Mouse (Mus musculus): ENCODE measurements around the gene Klhl40. TPM values are rescaled to one million over a fixed set of nuclear protein-coding genes. Genes with fewer than 3 reads are reported as not detected.

The Klhl40 gene
- total and polyA plus RNA-seq, 2 experiments = 0.18 TPM; not detected in 1

GRCm38 (mm10) chr9:121761091-121761665, 16.2 kb upstream of the Klhl40 start:
- no peak for DNase-seq (ENCODE audit: extremely low read depth, low read depth, low spot score)
- Histone ChIP-seq H3K27me3 (ENCODE audit: control insufficient read depth, insufficient read depth, low read length) (no peaks in the 10 kb centered on the region), H3K79me2 (ENCODE audit: control insufficient read depth, insufficient read depth, low read length) (no peaks in the 10 kb centered on the region), H3K36me3 (ENCODE audit: control insufficient read depth, insufficient read depth, low read length) (peaks cover 6% of the 10 kb centered on the region; the same call in 1 of the 2 replicates), H3K4me1 (ENCODE audit: control insufficient read depth, insufficient read depth, low read length) (peaks cover 12% of the 10 kb centered on the region), H3K4me3 (ENCODE audit: insufficient read depth, low read depth, low read length) (no peak overlapping the region), H3K27ac (replicated peaks; ENCODE audit: insufficient read depth, low read depth, low read length) (no peak overlapping the region), H3K9ac (ENCODE audit: low read depth, low read length) (no peak overlapping the region)
- TF ChIP-seq POLR2A (IDR thresholded peaks at IDR 0.05; ENCODE audit: extremely low read depth, insufficient read depth, low read length) (no peak), CTCF (IDR thresholded peaks at IDR 0.05; ENCODE audit: low read depth, low read length) (no peak)
- WGBS = 79% methylated on average over 10 of the region's 10 CpGs

DNA sequence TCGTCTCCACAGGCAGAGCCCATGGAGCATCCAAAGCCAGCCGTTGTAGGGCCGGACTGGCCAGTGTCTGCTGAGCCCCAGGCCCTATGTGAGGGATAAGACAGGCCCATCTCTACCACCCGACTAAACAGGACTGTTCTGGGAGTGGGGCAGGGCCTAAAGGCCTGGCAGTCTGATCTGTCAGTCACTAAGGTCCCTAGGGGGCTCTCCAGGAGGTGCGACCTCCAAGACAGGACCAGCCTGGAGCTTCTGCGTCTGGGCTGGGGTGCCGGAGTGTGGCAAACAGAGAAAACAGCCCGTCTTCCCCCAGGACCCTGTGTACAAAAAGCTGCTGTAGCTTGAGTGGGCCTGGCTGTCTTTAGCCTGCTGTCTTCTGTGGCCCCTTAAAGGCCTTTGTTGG, 15.6 kb upstream of the Klhl40 start:
- H3K27me3 ChIP-seq (ENCODE audit: control insufficient read depth, insufficient read depth, low read length) = no peaks in the 10 kb centered on the region
- TF ChIP-seq POLR2A (IDR thresholded peaks at IDR 0.05; ENCODE audit: extremely low read depth, insufficient read depth, low read length) (no peak), CTCF (IDR thresholded peaks at IDR 0.05; ENCODE audit: low read depth, low read length) (no peak)
- no peak overlapping the region for H3K9ac ChIP-seq (ENCODE audit: low read depth, low read length)
- no peak overlapping the region for H3K4me3 ChIP-seq (ENCODE audit: insufficient read depth, low read depth, low read length)
- no peaks in the 10 kb centered on the region for H3K79me2 ChIP-seq (ENCODE audit: control insufficient read depth, insufficient read depth, low read length)
- no peak for DNase-seq (ENCODE audit: extremely low read depth, low read depth, low spot score)
- WGBS = 87% methylated on average over 8 of the region's 8 CpGs
- no peak overlapping the region for H3K27ac ChIP-seq (replicated peaks; ENCODE audit: insufficient read depth, low read depth, low read length)
- H3K36me3 ChIP-seq (ENCODE audit: control insufficient read depth, insufficient read depth, low read length) = peaks cover 3% of the 10 kb centered on the region; the same call in 1 of the 2 replicates
- H3K4me1 ChIP-seq (ENCODE audit: control insufficient read depth, insufficient read depth, low read length) = peaks cover 12% of the 10 kb centered on the region

- H3K4me3 ChIP-seq (ENCODE audit: insufficient read depth, low read depth, low read length) = no peak overlapping the region
- TF ChIP-seq CTCF (IDR thresholded peaks at IDR 0.05; ENCODE audit: low read depth, low read length) = no peak
- TF ChIP-seq POLR2A (IDR thresholded peaks at IDR 0.05; ENCODE audit: extremely low read depth, insufficient read depth, low read length) = no peak
These were observed 15.2 kb upstream of the Klhl40 start for GRCm38 (mm10) chr9:121762248-121762647.

GRCm38 (mm10) chr9:121762761-121763160, 14.6 kb upstream of the Klhl40 start:
- Histone ChIP-seq H3K27ac (replicated peaks; ENCODE audit: insufficient read depth, low read depth, low read length) (no peak overlapping the region), H3K79me2 (ENCODE audit: control insufficient read depth, insufficient read depth, low read length) (no peaks in the 10 kb centered on the region), H3K4me3 (ENCODE audit: insufficient read depth, low read depth, low read length) (no peak overlapping the region), H3K9ac (ENCODE audit: low read depth, low read length) (no peak overlapping the region), H3K27me3 (ENCODE audit: control insufficient read depth, insufficient read depth, low read length) (no peaks in the 10 kb centered on the region), H3K4me1 (ENCODE audit: control insufficient read depth, insufficient read depth, low read length) (peaks cover 12% of the 10 kb centered on the region), H3K36me3 (ENCODE audit: control insufficient read depth, insufficient read depth, low read length) (no peaks in the 10 kb centered on the region)
- TF ChIP-seq POLR2A (IDR thresholded peaks at IDR 0.05; ENCODE audit: extremely low read depth, insufficient read depth, low read length) (no peak), CTCF (IDR thresholded peaks at IDR 0.05; ENCODE audit: low read depth, low read length) (no peak)
- no peak for DNase-seq (ENCODE audit: extremely low read depth, low read depth, low spot score)
- 93% methylated on average over 25 of the region's 25 CpGs for WGBS

More at GRCm38 (mm10) chr9:121762248-121762647, 15.2 kb upstream of the Klhl40 start:
- H3K27ac ChIP-seq (replicated peaks; ENCODE audit: insufficient read depth, low read depth, low read length) = no peak overlapping the region
- WGBS = 96% methylated on average over 10 of the region's 10 CpGs
- H3K27me3 ChIP-seq (ENCODE audit: control insufficient read depth, insufficient read depth, low read length) = no peaks in the 10 kb centered on the region
- no peak overlapping the region for H3K9ac ChIP-seq (ENCODE audit: low read depth, low read length)
- no peak for DNase-seq (ENCODE audit: extremely low read depth, low read depth, low spot score)
- no peaks in the 10 kb centered on the region for H3K79me2 ChIP-seq (ENCODE audit: control insufficient read depth, insufficient read depth, low read length)
- H3K36me3 ChIP-seq (ENCODE audit: control insufficient read depth, insufficient read depth, low read length) = no peaks in the 10 kb centered on the region
- H3K4me1 ChIP-seq (ENCODE audit: control insufficient read depth, insufficient read depth, low read length) = peaks cover 12% of the 10 kb centered on the region

- Histone ChIP-seq H3K27ac (replicated peaks; ENCODE audit: insufficient read depth, low read depth, low read length) (no peak overlapping the region), H3K79me2 (ENCODE audit: control insufficient read depth, insufficient read depth, low read length) (no peaks in the 10 kb centered on the region), H3K27me3 (ENCODE audit: control insufficient read depth, insufficient read depth, low read length) (no peaks in the 10 kb centered on the region), H3K4me1 (ENCODE audit: control insufficient read depth, insufficient read depth, low read length) (peaks cover 4% of the 10 kb centered on the region; the same call in 1 of the 2 replicates), H3K36me3 (ENCODE audit: control insufficient read depth, insufficient read depth, low read length) (no peaks in the 10 kb centered on the region), H3K9ac (ENCODE audit: low read depth, low read length) (no peak overlapping the region), H3K4me3 (ENCODE audit: insufficient read depth, low read depth, low read length) (no peak overlapping the region)
- no peak for DNase-seq (ENCODE audit: extremely low read depth, low read depth, low spot score)
- 89% methylated on average over 19 of the region's 19 CpGs for WGBS
- no peak for TF ChIP-seq CTCF (IDR thresholded peaks at IDR 0.05; ENCODE audit: low read depth, low read length)
- TF ChIP-seq POLR2A (IDR thresholded peaks at IDR 0.05; ENCODE audit: extremely low read depth, insufficient read depth, low read length) = no peak
These were observed 13.7 kb upstream of the Klhl40 start for GRCm38 (mm10) chr9:121763716-121764115.

DNA sequence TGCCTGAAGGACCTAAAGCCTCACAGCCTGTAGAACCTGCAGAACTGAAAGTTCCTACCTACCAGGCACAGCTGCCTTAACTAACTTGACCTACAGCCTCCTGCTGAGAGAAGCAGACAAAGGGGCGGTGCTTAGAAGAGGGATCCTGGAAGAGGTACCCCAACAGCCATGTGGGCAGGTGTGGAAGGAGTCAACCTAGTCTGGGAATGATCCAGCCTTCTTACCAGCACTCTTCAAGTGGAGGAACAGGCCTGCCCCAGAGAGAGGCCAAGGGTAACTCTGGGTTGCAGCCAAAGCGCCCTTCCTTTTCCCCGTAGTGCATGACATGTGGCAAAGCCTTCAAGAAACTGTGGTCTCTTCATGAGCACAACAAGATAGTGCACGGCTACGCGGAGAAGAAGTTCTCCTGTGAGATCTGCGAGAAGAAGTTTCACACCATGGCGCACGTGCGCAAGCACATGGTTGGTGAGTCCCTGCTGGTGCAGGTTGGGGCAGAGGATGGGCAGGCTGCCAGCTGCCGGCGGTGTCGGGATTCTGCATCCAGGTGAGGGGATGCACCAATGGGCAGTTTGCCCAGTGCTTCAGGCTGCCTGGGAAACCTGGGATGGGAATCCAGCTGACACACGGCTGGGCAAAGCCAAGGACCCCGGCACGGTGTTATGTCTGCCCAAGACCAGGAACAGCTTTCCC, 12.1 kb upstream of the Klhl40 start:
- Histone ChIP-seq H3K27me3 (ENCODE audit: control insufficient read depth, insufficient read depth, low read length) (no peaks in the 10 kb centered on the region), H3K79me2 (ENCODE audit: control insufficient read depth, insufficient read depth, low read length) (no peaks in the 10 kb centered on the region), H3K36me3 (ENCODE audit: control insufficient read depth, insufficient read depth, low read length) (no peaks in the 10 kb centered on the region), H3K4me1 (ENCODE audit: control insufficient read depth, insufficient read depth, low read length) (no peaks in the 10 kb centered on the region), H3K27ac (replicated peaks; ENCODE audit: insufficient read depth, low read depth, low read length) (no peak overlapping the region), H3K9ac (ENCODE audit: low read depth, low read length) (no peak overlapping the region), H3K4me3 (ENCODE audit: insufficient read depth, low read depth, low read length) (no peak overlapping the region)
- TF ChIP-seq CTCF (IDR thresholded peaks at IDR 0.05; ENCODE audit: low read depth, low read length) (no peak), POLR2A (IDR thresholded peaks at IDR 0.05; ENCODE audit: extremely low read depth, insufficient read depth, low read length) (no peak)
- DNase-seq (ENCODE audit: extremely low read depth, low read depth, low spot score) = no peak
- 90% methylated on average over 16 of the region's 16 CpGs for WGBS

Measured in liver, adult 2 months (tissue).